ENCODE assay signal across 9 mouse cellular contexts in genomic region chr1:131882787-131883186, GRCm38 (mm10). TPM values are rescaled to one million over a fixed set of nuclear protein-coding genes. Genes with fewer than 3 reads are reported as not detected.
A peak's percentile ranks its signal among the peaks of the same experiment; 100 is the strongest.
DNase-seq lines count a peak whose midpoint lies in the region; ATAC-seq and TF ChIP-seq lines count a peak whose summit lies in the region.
"Had no signal": no experiment of that assay in that cellular context is flagged by ENCODE, and none has a peak within 500 bp of the region (broad histone marks: within the 10 kb centered on the region; RNA-seq: fewer than 3 reads in every experiment).

No protein-coding gene starts in this region.

- no peaks in the 10 kb centered on the region for H3K79me2 ChIP-seq in heart, adult 2 months (replicated peaks; ENCODE audit: control insufficient read depth, insufficient read depth, low read length)

- H3K4me3 ChIP-seq in heart, adult 2 months = no peak overlapping the region
- H3K4me3 ChIP-seq in forebrain, embryonic 14.5 days (ENCODE audit: low read depth, low read length) = no peak overlapping the region
- H3K4me3 ChIP-seq in forebrain, embryonic 13.5 days = no peak overlapping the region
- H3K4me3 ChIP-seq in midbrain, embryonic 13.5 days (replicated peaks) = no peak overlapping the region
- H3K4me3 ChIP-seq: myocyte had no signal

- intact Hi-C loops in heart, adult 2 months (cut with DNase I) = no loop called here
- intact Hi-C loops in heart, postnatal 25 days (cut with DNase I) = no loop called here

- H3K4me2 ChIP-seq in forebrain, embryonic 14.5 days (ENCODE audit: low read length) = no peak overlapping the region
- no peak overlapping the region for H3K4me2 ChIP-seq in forebrain, embryonic 13.5 days
- H3K4me2 ChIP-seq in midbrain, embryonic 13.5 days (replicated peaks) = no peak overlapping the region

- H3K36me3 ChIP-seq in heart, adult 2 months (ENCODE audit: control insufficient read depth, insufficient read depth, low read length) = no peaks in the 10 kb centered on the region
- no peaks in the 10 kb centered on the region for H3K36me3 ChIP-seq in forebrain, embryonic 14.5 days (ENCODE audit: control insufficient read depth, insufficient read depth, low read length)
- no peaks in the 10 kb centered on the region for H3K36me3 ChIP-seq in forebrain, embryonic 13.5 days (ENCODE audit: poor library complexity, severe bottlenecking)
- no peaks in the 10 kb centered on the region for H3K36me3 ChIP-seq in midbrain, embryonic 13.5 days

- H3K9me3 ChIP-seq in forebrain, embryonic 14.5 days (replicated peaks; ENCODE audit: control insufficient read depth, low read length) = no peaks in the 10 kb centered on the region
- no peaks in the 10 kb centered on the region for H3K9me3 ChIP-seq in forebrain, embryonic 13.5 days (replicated peaks)
- no peaks in the 10 kb centered on the region for H3K9me3 ChIP-seq in midbrain, embryonic 13.5 days

- H3K27me3 ChIP-seq in heart, adult 2 months (ENCODE audit: control insufficient read depth, insufficient read depth, low read length) = no peaks in the 10 kb centered on the region
- no peaks in the 10 kb centered on the region for H3K27me3 ChIP-seq in forebrain, embryonic 14.5 days (replicated peaks; ENCODE audit: control insufficient read depth, insufficient read depth, low read length)
- H3K27me3 ChIP-seq in forebrain, embryonic 13.5 days = no peaks in the 10 kb centered on the region
- no peaks in the 10 kb centered on the region for H3K27me3 ChIP-seq in midbrain, embryonic 13.5 days

- H3K9ac ChIP-seq in heart, adult 2 months (ENCODE audit: low read depth, low read length) = no peak overlapping the region
- no peak overlapping the region for H3K9ac ChIP-seq in forebrain, embryonic 14.5 days (ENCODE audit: low read length)
- H3K9ac ChIP-seq in forebrain, embryonic 13.5 days = no peak overlapping the region
- no peak overlapping the region for H3K9ac ChIP-seq in midbrain, embryonic 13.5 days (replicated peaks)

- TF ChIP-seq CTCF in heart, adult 2 months (IDR thresholded peaks at IDR 0.05) = peak; percentile 74

- peak; percentile 53; the same call in 1 of the 2 replicates for ATAC-seq in monocyte, adult 5-6 weeks (replicated peaks; ENCODE audit: insufficient number of reproducible peaks, low FRiP score, low TSS enrichment, poor library complexity, severe bottlenecking)
- ATAC-seq in forebrain, embryonic 14.5 days = no peak
- no peak for ATAC-seq in forebrain, embryonic 13.5 days
- ATAC-seq in midbrain, embryonic 13.5 days = no peak

- WGBS in heart, adult 2 months = 61% methylated on average over 2 of the region's 2 CpGs
- WGBS in forebrain, embryonic 14.5 days = 75% methylated on average over 2 of the region's 2 CpGs
- 63% methylated on average over 2 of the region's 2 CpGs for WGBS in forebrain, embryonic 13.5 days
- WGBS in midbrain, embryonic 13.5 days = 68% methylated on average over 2 of the region's 2 CpGs

- no peak for TF ChIP-seq POLR2A in heart, adult 2 months (IDR thresholded peaks at IDR 0.05; ENCODE audit: insufficient read depth, low read depth, low read length)

- H3K4me1 ChIP-seq in heart, adult 2 months (ENCODE audit: control insufficient read depth, insufficient read depth, low read length) = no peaks in the 10 kb centered on the region
- H3K4me1 ChIP-seq in forebrain, embryonic 14.5 days (ENCODE audit: control insufficient read depth, insufficient read depth, low read length) = 0 out of 2 replicates have a peak, but pooled peaks cover 4% of the 10 kb centered on the region
- H3K4me1 ChIP-seq in forebrain, embryonic 13.5 days = peaks cover 4% of the 10 kb centered on the region; the same call in 1 of the 2 replicates
- peaks cover 16% of the 10 kb centered on the region; the same call in 1 of the 2 replicates for H3K4me1 ChIP-seq in midbrain, embryonic 13.5 days (replicated peaks)

- H3K27ac ChIP-seq in heart, adult 2 months = no peak overlapping the region
- no peak overlapping the region for H3K27ac ChIP-seq in forebrain, embryonic 14.5 days (ENCODE audit: low read depth, low read length)
- H3K27ac ChIP-seq in forebrain, embryonic 13.5 days = no peak overlapping the region
- H3K27ac ChIP-seq in midbrain, embryonic 13.5 days = no peak overlapping the region

- TF ChIP-seq EP300 in heart, adult 2 months (IDR thresholded peaks at IDR 0.05; ENCODE audit: insufficient read depth, low read depth, low read length) = no peak

- DNase-seq in heart, adult 2 months = no peak
- no peak for DNase-seq in heart, postnatal 25 days (ENCODE audit: low spot score)
- peak; percentile 37 to 65 for DNase-seq in CD8-positive naive resting alpha-beta T cell, adult 2 months (ENCODE audit: low read depth in 2 of 2, low spot score in 2 of 2)
- DNase-seq in c-Kit-positive CD71-positive TER-119-positive erythroid progenitor cells, embryonic 14.5 days (ENCODE audit: low spot score) = peak; percentile 44
- DNase-seq in forebrain, embryonic 14.5 days (ENCODE audit: low spot score) = no peak

RNA-seq across cellular contexts. Expression of gene Rab29, which starts 15.8 kb away (rescaled TPM):
- 10 to 100 TPM; 11.2 to 11.8 TPM for total RNA-seq in heart, adult 2 months (2021)
- polyA plus RNA-seq in heart, adult 2 months (2012; rRNA removed) = 17.4 and 28.6 TPM in 2 replicates
- total RNA-seq in heart, postnatal 25 days (2021) = 10 to 100 TPM; 11.8 to 12.8 TPM
- total RNA-seq in monocyte, adult 5-6 weeks (2017) = 58.1 to 84.6 TPM (median 62.1 TPM) in 3 replicates
- 8.2 and 9.3 TPM in 2 replicates for polyA plus RNA-seq in forebrain, embryonic 14.5 days (2014; fragmentation: Nextera tagmentation; extraction: Ambion mirVana)
- polyA plus RNA-seq in forebrain, embryonic 13.5 days (2015; fragmentation: Nextera tagmentation; extraction: Ambion mirVana) = 8.5 and 9.2 TPM in 2 replicates
- 7.7 and 7.8 TPM in 2 replicates for polyA plus RNA-seq in midbrain, embryonic 13.5 days (2015; fragmentation: Nextera tagmentation; extraction: Ambion mirVana)

RNA-seq across cellular contexts. Expression of gene Nucks1, which starts 27.5 kb away (rescaled TPM):
- 10 to 100 TPM; 59.5 to 64.3 TPM for total RNA-seq in heart, adult 2 months (2021)
- 9.9 and 18.9 TPM in 2 replicates for polyA plus RNA-seq in heart, adult 2 months (2012; rRNA removed)
- 10 to 100 TPM; 58.4 to 59.1 TPM for total RNA-seq in heart, postnatal 25 days (2021)
- 79.3 to 93.1 TPM (median 86.9 TPM) in 3 replicates for total RNA-seq in monocyte, adult 5-6 weeks (2017)
- 33.0 and 37.4 TPM in 2 replicates for polyA plus RNA-seq in forebrain, embryonic 14.5 days (2014; fragmentation: Nextera tagmentation; extraction: Ambion mirVana)
- 83.9 and 86.1 TPM in 2 replicates for polyA plus RNA-seq in forebrain, embryonic 13.5 days (2015; fragmentation: Nextera tagmentation; extraction: Ambion mirVana)
- polyA plus RNA-seq in midbrain, embryonic 13.5 days (2015; fragmentation: Nextera tagmentation; extraction: Ambion mirVana) = 60.4 and 69.2 TPM in 2 replicates

RNA-seq across cellular contexts. Expression of gene Slc41a1, which starts 55.5 kb away (rescaled TPM):
- total RNA-seq in heart, adult 2 months (2021) = 10 to 100 TPM; 43.4 to 65.9 TPM
- polyA plus RNA-seq in heart, adult 2 months (2012; rRNA removed) = 69.5 and 84.1 TPM in 2 replicates
- total RNA-seq in heart, postnatal 25 days (2021) = 10 to 100 TPM; 52.4 to 61.4 TPM
- 8.2 to 13.5 TPM (median 11.8 TPM) in 3 replicates for total RNA-seq in monocyte, adult 5-6 weeks (2017)
- polyA plus RNA-seq in forebrain, embryonic 14.5 days (2014; fragmentation: Nextera tagmentation; extraction: Ambion mirVana) = 11.9 and 14.5 TPM in 2 replicates
- 10.5 and 11.3 TPM in 2 replicates for polyA plus RNA-seq in forebrain, embryonic 13.5 days (2015; fragmentation: Nextera tagmentation; extraction: Ambion mirVana)
- 14.1 and 14.4 TPM in 2 replicates for polyA plus RNA-seq in midbrain, embryonic 13.5 days (2015; fragmentation: Nextera tagmentation; extraction: Ambion mirVana)

Comparison
In these comparisons a context has a peak if more than half of its experiments do, and no peak if none do; other contexts are left out.
1. DNase-seq: peak in CD8-positive naive resting alpha-beta T cell, adult 2 months (2 of 2) and c-Kit-positive CD71-positive TER-119-positive erythroid progenitor cells, embryonic 14.5 days (single experiment); none in heart, adult 2 months (0 of 2), heart, postnatal 25 days (single experiment) and forebrain, embryonic 14.5 days (single experiment).